ENCODE assay signal across 8 mouse cellular contexts in the genomic region with DNA sequence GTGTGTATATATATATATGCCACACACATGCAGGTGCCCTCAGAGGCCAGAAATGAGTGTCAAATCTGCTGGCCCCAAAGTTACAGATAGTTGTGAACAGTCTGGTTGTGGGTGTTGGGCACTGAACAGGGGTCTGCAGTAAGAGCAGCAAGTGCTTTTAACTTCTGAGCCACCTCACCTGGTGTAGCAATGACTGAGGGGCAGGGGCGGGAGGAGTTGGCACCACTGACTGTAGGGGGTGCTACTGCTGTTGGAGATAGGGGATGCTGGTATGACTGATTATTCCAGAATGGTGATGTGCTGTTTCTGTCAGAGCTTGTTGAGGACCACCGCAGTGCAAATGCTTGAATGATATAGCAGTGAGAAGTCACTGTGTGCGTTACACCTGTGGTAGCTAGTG. TPM values are rescaled to one million over a fixed set of nuclear protein-coding genes. Genes with fewer than 3 reads are reported as not detected.
DNase-seq lines count a peak whose midpoint lies in the region; ATAC-seq and TF ChIP-seq lines count a peak whose summit lies in the region.

No protein-coding gene starts in this region.

- 77% methylated on average over 3 of the region's 3 CpGs for WGBS in embryonic facial prominence, embryonic 11.5 days
- WGBS in embryonic facial prominence, embryonic 10.5 days = 78% methylated on average over 3 of the region's 3 CpGs
- 72% methylated on average over 3 of the region's 3 CpGs for WGBS in limb, embryonic 14.5 days

- DNase-seq in embryonic facial prominence, embryonic 11.5 days (ENCODE audit: low spot score) = no peak
- no peak for DNase-seq in embryonic facial prominence, embryonic 10.5 days (ENCODE audit: low spot score)
- no peak for DNase-seq in limb, embryonic 14.5 days (ENCODE audit: low spot score)
- DNase-seq in thymus, postnatal 0 days (ENCODE audit: low spot score) = peak; percentile 58
- no peak for DNase-seq in frontal cortex, postnatal 14 days (ENCODE audit: low spot score in 2 of 2)
- no peak for DNase-seq in gastrocnemius, postnatal 10 days

- H3K36me3 ChIP-seq in embryonic facial prominence, embryonic 11.5 days (replicated peaks; ENCODE audit: control insufficient read depth, insufficient read depth, low read depth, low read length) = no peaks in the 10 kb centered on the region
- H3K36me3 ChIP-seq in embryonic facial prominence, embryonic 10.5 days (replicated peaks) = no peaks in the 10 kb centered on the region
- no peaks in the 10 kb centered on the region for H3K36me3 ChIP-seq in megakaryocyte, embryonic 14.5 days (replicated peaks; ENCODE audit: low read length)
- H3K36me3 ChIP-seq in limb, embryonic 14.5 days (ENCODE audit: control insufficient read depth, insufficient read depth, low read length) = no peaks in the 10 kb centered on the region

- no peak overlapping the region for H3K4me3 ChIP-seq in embryonic facial prominence, embryonic 11.5 days (ENCODE audit: low read depth, low read length)
- H3K4me3 ChIP-seq in embryonic facial prominence, embryonic 10.5 days = no peak overlapping the region; the same call in 1 of the 2 replicates
- H3K4me3 ChIP-seq in megakaryocyte, embryonic 14.5 days (replicated peaks) = peak overlapping the region; percentile 91
- H3K4me3 ChIP-seq in limb, embryonic 14.5 days (replicated peaks; ENCODE audit: low read length) = no peak overlapping the region

- H3K9ac ChIP-seq in embryonic facial prominence, embryonic 11.5 days (replicated peaks; ENCODE audit: low read length) = no peak overlapping the region
- peak overlapping the region; percentile 58; the same call in 1 of the 2 replicates for H3K9ac ChIP-seq in limb, embryonic 14.5 days (ENCODE audit: low read depth, low read length, severe bottlenecking)

- no peaks in the 10 kb centered on the region; the same call in 1 of the 2 replicates for H3K4me1 ChIP-seq in embryonic facial prominence, embryonic 11.5 days (ENCODE audit: control insufficient read depth, insufficient read depth, low read length)
- H3K4me1 ChIP-seq in embryonic facial prominence, embryonic 10.5 days = peaks cover 26% of the 10 kb centered on the region
- H3K4me1 ChIP-seq in megakaryocyte, embryonic 14.5 days = peaks cover 48% of the 10 kb centered on the region
- H3K4me1 ChIP-seq in limb, embryonic 14.5 days (ENCODE audit: control insufficient read depth, insufficient read depth, low read length) = 0 out of 2 replicates have a peak, but pooled peaks cover 7% of the 10 kb centered on the region

- no peaks in the 10 kb centered on the region for H3K9me3 ChIP-seq in embryonic facial prominence, embryonic 11.5 days (replicated peaks; ENCODE audit: control insufficient read depth, low read length)
- no peaks in the 10 kb centered on the region for H3K9me3 ChIP-seq in embryonic facial prominence, embryonic 10.5 days
- H3K9me3 ChIP-seq in megakaryocyte, embryonic 14.5 days = no peaks in the 10 kb centered on the region
- no peaks in the 10 kb centered on the region for H3K9me3 ChIP-seq in limb, embryonic 14.5 days (ENCODE audit: control insufficient read depth, low read length)

- no peak for ATAC-seq in embryonic facial prominence, embryonic 11.5 days (replicated peaks; ENCODE audit: insufficient number of reproducible peaks, low FRiP score, low TSS enrichment, low read depth)
- no peak for ATAC-seq in megakaryocyte, adult 5-6 weeks (ENCODE audit: poor library complexity, severe bottlenecking)
- ATAC-seq in limb, embryonic 14.5 days (ENCODE audit: low FRiP score, low read depth) = no peak

- peak overlapping the region; percentile 71 for H3K4me2 ChIP-seq in embryonic facial prominence, embryonic 11.5 days (ENCODE audit: low read depth, low read length)
- peak overlapping the region; percentile 82; the same call in 1 of the 2 replicates for H3K4me2 ChIP-seq in limb, embryonic 14.5 days (replicated peaks; ENCODE audit: low read depth, low read length, severe bottlenecking)

- no peak for TF ChIP-seq POLR2A in limb, embryonic 14.5 days (IDR thresholded peaks at IDR 0.05; ENCODE audit: borderline replicate concordance, extremely low read depth, insufficient read depth, insufficient read length)

- no peaks in the 10 kb centered on the region for H3K27me3 ChIP-seq in embryonic facial prominence, embryonic 11.5 days (ENCODE audit: control insufficient read depth, insufficient read depth, low read length)
- no peaks in the 10 kb centered on the region for H3K27me3 ChIP-seq in embryonic facial prominence, embryonic 10.5 days (replicated peaks; ENCODE audit: low read depth, poor library complexity, severe bottlenecking)
- no peaks in the 10 kb centered on the region for H3K27me3 ChIP-seq in megakaryocyte, embryonic 14.5 days (replicated peaks)
- H3K27me3 ChIP-seq in limb, embryonic 14.5 days (ENCODE audit: control insufficient read depth, insufficient read depth, low read length) = no peaks in the 10 kb centered on the region

- H3K27ac ChIP-seq in embryonic facial prominence, embryonic 11.5 days (replicated peaks; ENCODE audit: low read depth, low read length) = no peak overlapping the region
- no peak overlapping the region for H3K27ac ChIP-seq in embryonic facial prominence, embryonic 10.5 days (replicated peaks)
- H3K27ac ChIP-seq in limb, embryonic 14.5 days (replicated peaks; ENCODE audit: low read depth, low read length) = no peak overlapping the region

RNA-seq across cellular contexts. Expression of gene Rpl14, which starts 12.1 kb away (rescaled TPM):
- 1,013 and 1,065 TPM in 2 replicates for polyA plus RNA-seq in embryonic facial prominence, embryonic 11.5 days (2014; fragmentation: Nextera tagmentation; extraction: Ambion mirVana)
- 810 and 834 TPM in 2 replicates for polyA plus RNA-seq in embryonic facial prominence, embryonic 10.5 days (2016; fragmentation: Nextera tagmentation; extraction: Ambion mirVana)
- 714 and 1,504 TPM in 2 replicates for polyA plus RNA-seq in megakaryocyte, embryonic 14.5 days (2012; ENCODE audit: insufficient read depth, low replicate concordance)
- total RNA-seq in megakaryocyte, adult 5-6 weeks (2015) = 936 and 951 TPM in 2 replicates
- total RNA-seq in megakaryocyte, adult 5-6 weeks (2017) = 1,220 and 1,324 TPM in 2 replicates
- polyA plus RNA-seq in limb, embryonic 14.5 days (2012; rRNA removed) = 604 and 1,322 TPM in 2 replicates
- polyA plus RNA-seq in limb, embryonic 14.5 days (2014; fragmentation: Nextera tagmentation; extraction: Ambion mirVana) = 1,098 and 1,112 TPM in 2 replicates
- polyA plus RNA-seq in thymus, postnatal 0 days (2015; fragmentation: Nextera tagmentation; extraction: Ambion mirVana) = 877 and 894 TPM in 2 replicates
- 100 to 1,000 TPM; 538 to 546 TPM for total RNA-seq in gastrocnemius, postnatal 10 days (2021)

RNA-seq across cellular contexts. Expression of gene Entpd3, which starts 43.7 kb away (rescaled TPM):
- polyA plus RNA-seq in embryonic facial prominence, embryonic 11.5 days (2014; fragmentation: Nextera tagmentation; extraction: Ambion mirVana) = 0.53 and 1.1 TPM in 2 replicates
- polyA plus RNA-seq in embryonic facial prominence, embryonic 10.5 days (2016; fragmentation: Nextera tagmentation; extraction: Ambion mirVana) = 0.55 and 0.56 TPM in 2 replicates
- polyA plus RNA-seq in megakaryocyte, embryonic 14.5 days (2012; ENCODE audit: insufficient read depth, low replicate concordance) = not detected in 2 replicates
- 0.11 and 0.21 TPM in 2 replicates for total RNA-seq in megakaryocyte, adult 5-6 weeks (2015)
- 0.04 TPM in 1 of 2 replicates, not detected in the other for total RNA-seq in megakaryocyte, adult 5-6 weeks (2017)
- 4.5 and 4.9 TPM in 2 replicates for polyA plus RNA-seq in limb, embryonic 14.5 days (2012; rRNA removed)
- polyA plus RNA-seq in limb, embryonic 14.5 days (2014; fragmentation: Nextera tagmentation; extraction: Ambion mirVana) = 2.2 and 2.4 TPM in 2 replicates
- 0.24 and 0.34 TPM in 2 replicates for polyA plus RNA-seq in thymus, postnatal 0 days (2015; fragmentation: Nextera tagmentation; extraction: Ambion mirVana)
- total RNA-seq in gastrocnemius, postnatal 10 days (2021) = 1 to 10 TPM in 1 of 2 experiments, not detected in 1; 1.7 TPM
